Mouse (Mus musculus): ENCODE data around the gene Grpel1.

- TF ChIP-seq CTCF (IDR thresholded peaks at IDR 0.05; ENCODE audit: low read depth) (no peak), EP300 (IDR thresholded peaks at IDR 0.05; ENCODE audit: low read depth) (no peak)
These were observed 40.8 kb downstream of the Grpel1 start for GRCm38 (mm10) chr5:36505643-36506042.

Measured in liver, postnatal 0 days (tissue).